Mouse (Mus musculus): ENCODE data around the gene Ahcyl1.
"Not testable (repeated sequence)": the region's sequence is repeated elsewhere in the genome, so short reads cannot be mapped to it uniquely, and the experiment has no call there.

Gene Ahcyl1

GRCm38 (mm10) chr3:107695948-107696881 lies at the start of gene Ahcyl1:
Gene Ahcyl1, minus strand, starts transcription at chr3:107696560.
- peak; percentile 97 for DNase-seq (ENCODE audit: low spot score)

- DNase-seq (ENCODE audit: low spot score) = no peak
Measured at GRCm38 (mm10) chr3:107746026-107746425, 49.7 kb upstream of the Ahcyl1 start.

DNA sequence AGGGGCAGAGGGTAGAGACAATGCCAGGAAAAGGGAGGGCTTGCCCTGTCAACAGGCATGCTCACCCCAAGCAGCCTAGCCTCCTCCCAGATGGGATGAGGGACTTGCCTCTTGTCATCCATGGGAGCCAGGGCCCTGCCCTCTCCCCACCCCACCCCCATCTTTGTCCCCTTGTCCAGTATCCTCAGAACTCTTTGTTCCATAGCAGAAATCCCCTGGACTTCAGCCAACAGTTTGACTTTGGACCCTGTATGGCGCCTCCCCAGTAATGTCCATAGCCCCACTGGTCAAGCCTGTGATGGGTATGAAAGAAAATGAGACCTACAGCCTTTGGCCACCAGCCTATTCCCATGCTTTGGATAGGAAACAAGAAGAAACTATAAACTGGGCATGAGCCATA lies 47.3 kb upstream of the Ahcyl1 start:
- no peak for DNase-seq (ENCODE audit: low spot score)

DNA sequence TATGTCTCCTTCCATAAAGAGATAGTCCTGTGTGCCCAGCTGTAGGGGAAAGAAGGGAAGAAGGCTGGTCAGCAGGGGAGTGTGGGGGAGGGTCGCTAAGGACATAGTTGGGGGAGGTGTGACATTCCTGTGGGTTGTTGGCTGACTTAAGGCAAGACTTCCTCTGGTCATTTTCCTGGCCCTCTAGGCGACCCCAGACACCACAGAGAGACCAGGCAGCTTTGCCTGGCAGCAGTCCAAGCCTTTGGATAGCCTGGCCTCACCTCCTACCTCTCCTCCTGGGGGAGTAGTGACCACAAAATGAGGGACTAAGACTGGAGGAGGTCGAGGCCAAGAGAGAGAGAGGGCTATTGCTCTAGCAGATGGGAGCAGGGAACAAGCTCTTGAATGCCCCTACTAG lies 46.7 kb upstream of the Ahcyl1 start:
- no peak for DNase-seq (ENCODE audit: low spot score)

DNA sequence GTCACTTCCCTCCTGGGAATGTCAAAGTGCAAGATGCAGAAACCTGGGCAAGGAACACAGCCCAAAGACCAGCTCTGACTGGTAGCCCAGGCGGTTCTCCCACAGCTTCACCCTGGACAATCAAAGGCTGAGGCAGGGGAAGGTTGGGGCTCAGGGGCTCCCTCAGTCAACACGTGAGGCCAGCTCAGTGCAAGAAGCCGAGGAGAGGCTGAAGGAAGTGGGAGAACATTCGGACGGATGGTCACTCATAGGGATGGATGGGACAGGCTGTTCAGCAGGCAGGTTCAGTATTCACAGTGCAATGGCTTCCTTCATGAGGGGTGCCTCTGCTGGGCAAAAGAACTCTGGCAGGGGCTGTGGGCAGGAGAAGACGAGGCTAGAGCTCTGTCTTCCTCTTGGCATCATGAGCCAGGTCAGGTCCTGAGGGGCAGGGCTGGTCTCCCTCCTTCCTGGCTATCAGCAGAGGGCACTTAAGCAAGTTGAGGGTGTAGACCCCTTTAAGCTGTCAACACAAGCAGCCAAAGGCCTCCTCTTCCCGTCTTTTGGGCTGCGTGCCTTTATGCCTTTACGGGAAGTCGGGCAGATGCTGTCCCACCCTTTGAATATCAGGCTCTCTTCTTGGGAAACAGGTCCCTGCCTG lies 45.8 kb upstream of the Ahcyl1 start:
- no peak for DNase-seq (ENCODE audit: low spot score)

- no peak for DNase-seq (ENCODE audit: low spot score)
Measured at GRCm38 (mm10) chr3:107741387-107741786, 45.0 kb upstream of the Ahcyl1 start.

- no peak for DNase-seq (ENCODE audit: low spot score)
Measured at GRCm38 (mm10) chr3:107740578-107741207, 44.3 kb upstream of the Ahcyl1 start.

GRCm38 (mm10) chr3:107739966-107740365 lies 43.6 kb upstream of the Ahcyl1 start:
- no peak for DNase-seq (ENCODE audit: low spot score)

DNA sequence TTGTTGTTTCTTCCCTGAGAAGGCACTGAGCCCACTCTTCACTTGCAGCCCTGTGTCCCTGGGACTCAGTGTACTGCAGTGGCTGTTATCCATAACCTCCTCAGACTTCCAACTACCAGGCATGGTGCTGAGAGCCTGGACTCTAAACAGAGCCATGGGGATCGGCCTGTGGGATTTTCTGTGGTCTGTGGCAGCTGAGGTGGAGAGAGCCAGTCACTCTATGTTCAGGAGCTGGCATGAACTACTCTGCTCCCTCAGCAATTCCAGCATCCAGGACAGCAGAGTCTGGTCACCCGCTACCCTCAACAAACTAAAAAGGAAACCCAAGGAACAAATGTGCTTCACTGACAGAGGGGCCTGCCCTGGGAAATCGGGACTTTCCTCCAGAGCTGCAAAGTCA lies 43.1 kb upstream of the Ahcyl1 start:
- no peak for DNase-seq (ENCODE audit: low spot score)

DNA sequence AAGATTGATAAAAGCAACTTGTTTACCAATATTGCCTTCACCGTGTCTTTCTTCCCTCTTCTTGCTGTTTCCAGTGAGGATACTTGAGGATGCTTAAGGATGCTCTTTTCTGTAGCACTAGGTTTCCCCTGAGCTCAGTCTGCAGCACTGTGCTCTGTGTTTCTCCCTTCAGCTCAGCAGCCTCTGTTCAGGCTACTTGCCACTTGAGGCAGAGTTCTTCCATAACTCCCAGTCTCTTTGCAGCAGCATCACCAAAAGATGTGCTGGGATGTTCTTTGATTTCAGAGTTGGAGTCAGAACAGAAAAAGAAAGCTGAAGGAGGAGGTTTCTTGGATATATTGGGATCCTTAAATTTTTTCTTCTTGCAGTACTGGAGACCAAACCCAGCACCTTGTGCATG lies 42.3 kb upstream of the Ahcyl1 start:
- no peak for DNase-seq (ENCODE audit: low spot score)

DNA sequence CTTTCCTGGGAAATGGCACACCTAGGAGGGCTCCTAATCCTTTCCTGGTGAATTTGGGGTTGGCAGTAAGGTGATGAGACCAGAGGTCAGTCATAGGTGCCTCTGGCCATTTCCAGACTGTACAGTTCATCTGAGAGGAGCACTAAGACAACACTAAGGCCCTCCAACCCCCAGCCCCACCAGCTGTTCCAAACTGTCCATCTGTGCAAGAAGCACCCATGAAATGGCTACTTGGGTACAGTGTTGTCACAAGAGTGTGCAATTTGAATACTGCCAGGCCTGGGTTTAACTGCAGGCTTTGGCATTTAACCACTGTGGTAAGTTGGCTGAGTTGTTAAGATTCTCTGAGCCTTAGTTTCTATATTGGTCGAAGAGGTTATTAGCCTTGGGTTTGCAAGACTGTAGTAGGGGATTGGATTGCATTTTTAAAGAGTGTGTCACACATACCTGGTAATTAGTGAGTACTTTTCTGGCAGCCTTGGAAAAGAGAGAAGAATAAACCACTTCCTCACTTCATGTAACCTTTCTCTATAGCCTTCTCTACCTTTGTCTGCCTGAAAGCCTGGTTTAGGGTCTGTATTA lies 41.3 kb upstream of the Ahcyl1 start:
- DNase-seq (ENCODE audit: low spot score) = no peak

GRCm38 (mm10) chr3:107735620-107736019 lies 39.3 kb upstream of the Ahcyl1 start:
- not testable (repeated sequence) for DNase-seq (ENCODE audit: low spot score)

GRCm38 (mm10) chr3:107733329-107733728 lies 37.0 kb upstream of the Ahcyl1 start:
- no peak for DNase-seq (ENCODE audit: low spot score)

DNA sequence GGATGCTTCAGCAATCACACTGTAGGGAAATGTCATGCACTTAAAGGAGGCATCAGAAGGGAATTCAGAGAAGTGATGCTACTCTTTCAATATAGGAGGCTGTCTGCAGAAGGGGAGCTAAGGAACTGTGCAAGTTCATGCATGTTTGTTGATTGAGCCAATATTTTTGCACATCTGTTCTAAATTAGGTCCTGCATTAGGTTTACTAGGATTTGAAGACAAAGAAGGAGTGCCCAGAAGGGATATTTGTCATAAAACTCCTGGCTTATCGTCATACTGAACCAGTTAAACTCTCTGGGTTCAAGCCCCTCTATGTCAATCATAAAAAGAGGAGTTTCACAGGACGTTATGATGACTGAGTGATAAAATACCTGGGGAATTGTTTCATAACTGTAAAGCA lies 33.9 kb upstream of the Ahcyl1 start:
- no peak for DNase-seq (ENCODE audit: low spot score)

DNA sequence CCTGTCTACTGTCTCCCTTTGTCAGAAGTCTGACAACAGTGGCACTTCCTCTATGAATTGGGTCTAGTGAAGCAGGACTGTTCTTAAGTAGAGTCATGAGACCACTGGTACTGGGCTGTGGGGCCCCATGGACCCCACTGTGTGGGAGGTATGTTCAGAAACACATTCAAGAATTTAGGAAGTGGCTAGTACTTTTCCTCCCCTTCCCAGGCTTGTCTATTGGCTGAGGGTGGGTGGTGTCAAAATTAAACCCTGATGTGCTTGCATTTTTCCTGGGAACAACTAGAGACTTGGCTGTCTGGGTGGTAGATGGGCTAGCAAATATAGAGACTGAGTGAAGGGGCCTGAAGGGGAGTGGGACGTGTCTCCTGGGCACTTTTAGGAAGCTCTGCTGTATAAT lies 32.1 kb upstream of the Ahcyl1 start:
- no peak for DNase-seq (ENCODE audit: low spot score)

DNA sequence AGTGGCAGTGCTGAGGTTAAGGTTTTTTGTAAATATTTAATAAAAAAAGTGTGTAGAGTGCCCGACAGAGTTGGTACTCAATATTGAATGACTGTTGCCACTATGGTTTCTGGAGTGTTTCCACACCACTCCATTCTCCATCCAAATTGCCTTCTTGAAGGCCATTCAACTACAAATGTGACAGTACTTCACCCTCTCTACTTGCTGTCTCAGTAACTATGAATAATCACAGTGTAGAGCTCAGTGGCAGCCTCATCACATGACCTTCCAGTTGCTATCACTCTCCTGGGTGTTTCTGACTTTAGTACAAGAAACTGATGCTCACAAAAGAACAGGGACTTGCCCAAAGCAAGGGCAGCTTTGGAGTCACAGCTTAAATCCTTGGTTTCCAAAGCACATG lies 19.6 kb upstream of the Ahcyl1 start:
- no peak for DNase-seq (ENCODE audit: low spot score)

DNA sequence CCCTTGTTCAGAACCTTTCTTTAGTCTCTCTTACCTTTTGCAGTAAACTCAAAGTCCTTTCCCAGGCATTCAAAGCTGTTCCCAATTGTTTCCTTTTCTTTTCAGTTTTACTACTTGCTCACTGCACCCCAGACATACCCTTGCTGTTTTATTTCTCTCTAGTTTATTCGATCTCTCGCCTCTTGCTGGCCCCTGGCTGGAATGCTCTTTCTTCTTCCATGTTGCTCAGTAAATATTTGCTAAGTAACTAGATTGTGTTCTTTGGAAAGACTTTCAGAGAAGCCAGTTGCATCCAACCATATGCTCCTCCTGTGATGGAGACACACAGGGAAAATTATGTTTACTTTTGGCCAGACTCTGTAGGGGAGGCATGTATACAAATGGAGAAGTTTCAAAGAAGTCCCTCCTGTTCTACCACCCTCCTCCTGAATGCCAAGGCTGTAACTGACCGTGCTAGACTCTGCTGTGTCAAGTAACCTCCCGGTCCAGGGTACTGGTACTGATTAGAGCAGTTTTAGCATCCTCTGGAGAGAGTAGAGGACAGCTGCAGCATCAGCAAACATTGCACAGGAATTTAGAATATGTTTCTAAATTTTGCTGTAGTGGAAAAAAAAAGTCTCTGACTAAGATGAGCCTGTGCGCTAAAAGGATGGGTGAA lies 18.0 kb upstream of the Ahcyl1 start:
- no peak for DNase-seq (ENCODE audit: low spot score)

GRCm38 (mm10) chr3:107712081-107712480 lies 15.7 kb upstream of the Ahcyl1 start:
- no peak for DNase-seq (ENCODE audit: low spot score)

DNA sequence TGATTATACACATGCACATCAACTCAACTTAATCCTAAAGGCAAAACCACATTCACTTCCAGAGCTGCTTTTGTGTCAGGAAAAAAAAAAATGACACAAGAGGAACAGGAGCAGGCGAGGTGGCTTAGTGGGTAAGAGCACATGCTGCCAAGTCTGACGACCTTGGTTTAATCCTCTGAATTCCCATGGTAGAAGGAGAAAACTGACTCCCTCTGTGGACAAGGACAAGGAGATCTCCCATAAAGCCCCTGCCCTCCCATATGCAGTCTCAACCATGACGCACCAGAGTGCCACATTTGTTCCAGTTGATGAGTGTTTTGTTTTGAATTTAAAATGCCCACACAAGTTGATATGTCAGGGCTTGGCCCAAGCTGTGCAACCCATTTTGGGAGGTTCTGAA lies 12.8 kb upstream of the Ahcyl1 start:
- DNase-seq (ENCODE audit: low spot score) = no peak

GRCm38 (mm10) chr3:107707239-107707638 lies 10.9 kb upstream of the Ahcyl1 start:
- no peak for DNase-seq (ENCODE audit: low spot score)

DNA sequence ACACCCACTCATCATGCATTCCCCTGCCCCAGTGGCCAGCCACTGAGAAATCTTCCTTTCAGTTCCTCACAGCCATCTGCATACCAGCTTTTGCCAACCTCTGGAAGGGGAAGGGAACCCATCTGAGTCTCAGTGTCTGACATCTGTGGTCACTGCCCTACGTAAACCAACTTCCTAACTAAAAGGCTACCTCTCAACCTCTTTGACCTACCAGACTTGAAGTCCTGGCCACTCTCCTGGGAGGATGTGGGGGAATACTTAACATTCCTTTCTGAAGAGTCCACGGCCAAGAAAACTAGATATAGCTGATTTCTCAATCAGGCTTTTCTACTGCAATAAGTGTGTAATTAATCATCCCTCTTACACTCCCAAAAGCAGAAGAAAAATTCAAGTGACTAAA lies 9.8 kb upstream of the Ahcyl1 start:
- DNase-seq (ENCODE audit: low spot score) = no peak

DNA sequence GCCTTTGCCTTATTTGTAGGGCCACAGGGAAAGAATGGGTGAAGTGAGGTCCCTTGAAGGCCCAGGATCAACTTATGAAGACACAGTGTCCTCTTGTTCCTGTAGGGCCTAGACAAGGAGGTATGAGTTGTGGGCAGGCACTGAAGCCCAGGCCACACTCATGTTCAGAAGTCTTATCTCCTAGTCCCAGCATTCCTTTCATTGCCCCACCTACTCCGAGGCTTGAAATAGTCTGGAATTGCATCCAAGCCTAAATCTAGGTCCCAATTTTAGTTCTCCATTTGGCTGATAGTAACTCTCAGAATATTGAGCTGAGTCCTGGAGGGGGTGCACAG lies 8.0 kb upstream of the Ahcyl1 start:
- no peak for DNase-seq (ENCODE audit: low spot score)
